Mouse (Mus musculus) lung, embryonic 15.5 days (tissue): ENCODE data around the gene Hpf1. TPM values are rescaled to one million over a fixed set of nuclear protein-coding genes. Genes with fewer than 3 reads are reported as not detected.

Experiments used
- ATAC-seq: fragments of 200-750 bp; cut with Nextera tagmentation; 2 replicates; pipeline ENCODE4 v1.8.0; 2017; ENCODE audit warnings: moderate number of reproducible peaks, borderline replicate concordance; ENCODE audit not compliant: low FRiP score, low TSS enrichment; ENCODE audit errors: extremely low read depth
- H3K27ac ChIP-seq: fragments of 300-500 bp; sonication (generic); 2 replicates; pipeline ENCODE4 v1.5.1; 2015; ENCODE audit warnings: moderate library complexity, mild to moderate bottlenecking, inconsistent platforms
- H3K27me3 ChIP-seq: fragments of 300-500 bp; sonication (generic); 2 replicates; pipeline ENCODE4 v1.6.1; 2015; ENCODE audit warnings: inconsistent platforms
- H3K36me3 ChIP-seq: fragments of 300-500 bp; sonication (generic); 2 replicates; pipeline ENCODE4 v1.6.1; 2015; ENCODE audit warnings: inconsistent platforms
- H3K4me1 ChIP-seq: fragments of 300-500 bp; sonication (generic); 2 replicates; pipeline ENCODE4 v1.6.1; 2015; ENCODE audit warnings: inconsistent platforms
- H3K4me2 ChIP-seq: fragments of 300-500 bp; sonication (generic); 2 replicates; pipeline ENCODE4 v1.6.1; 2015; ENCODE audit warnings: inconsistent platforms, mild to moderate bottlenecking, moderate library complexity
- H3K4me3 ChIP-seq: fragments of 300-500 bp; sonication (generic); 2 replicates; pipeline ENCODE4 v1.5.1; 2015; ENCODE audit warnings: mild to moderate bottlenecking, inconsistent platforms
- H3K9ac ChIP-seq: fragments of 300-500 bp; sonication (generic); 2 replicates; pipeline ENCODE4 v1.6.1; 2015; ENCODE audit warnings: inconsistent platforms
- H3K9me3 ChIP-seq: fragments of 300-500 bp; sonication (generic); 2 replicates; pipeline ENCODE4 v1.6.1; 2016; ENCODE audit warnings: inconsistent platforms
- WGBS: fragments of 180-500 bp; shearing (Covaris S2); methylation state at CpG from one replicate; pipeline ENCODE4 v1.1.7; 2015; 5-methylcytosine and 5-hydroxymethylcytosine counted together
- polyA plus RNA-seq: library from polyadenylated mRNA; unstranded; fragments of >200 nt; fragmentation: Nextera tagmentation; extraction: Ambion mirVana; gene quantifications from 2 replicates; pipeline ENCODE4 v1.2.1, GENCODE M21; 2015

Gene Hpf1
- polyA plus RNA-seq, result 104 and 108 TPM in 2 replicates

DNA sequence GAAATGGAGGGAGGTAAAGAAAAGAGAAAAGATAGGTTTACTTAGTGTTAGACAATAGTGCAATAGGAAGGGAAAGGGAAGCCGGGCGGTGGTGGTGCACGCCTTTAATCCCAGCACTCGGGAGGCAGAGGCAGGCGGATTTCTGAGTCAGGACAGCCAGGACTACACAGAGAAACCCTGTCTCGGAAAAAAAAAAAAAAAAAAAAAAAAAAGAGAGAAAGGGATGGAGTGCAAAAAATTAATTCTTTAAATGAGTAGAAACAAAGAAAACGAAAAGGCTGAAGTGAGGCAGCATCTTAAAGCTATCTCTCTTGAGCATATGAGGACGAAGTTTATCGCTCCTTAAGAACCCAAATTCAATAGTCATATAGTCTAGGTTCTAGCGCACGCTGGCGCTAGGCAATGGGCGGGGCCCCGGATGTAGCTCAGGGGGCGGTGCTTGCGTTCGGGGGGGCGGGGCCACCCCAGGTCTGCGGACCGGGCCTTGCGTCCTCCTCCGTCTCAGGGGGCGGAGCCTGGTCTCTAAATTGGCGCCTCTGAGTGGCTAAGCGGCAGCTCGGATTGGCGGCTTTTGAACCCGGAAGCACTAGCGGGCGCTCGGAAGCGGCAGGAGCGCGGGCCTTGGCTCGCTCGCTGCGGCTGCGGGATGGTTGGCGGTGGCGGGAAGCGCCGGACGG is at the start of gene Hpf1:
Hpf1 (plus strand) TSS at position 576 of the 677 bp plus-strand sequence.
- Histone ChIP-seq H3K27ac (no peak within 1 kb of the TSS), H3K4me3 (peak within 1 kb of the TSS; percentile 84), H3K9ac (peak within 1 kb of the TSS; percentile 84), H3K9me3 (no peaks in the 10 kb centered on the region), H3K27me3 (no peaks in the 10 kb centered on the region), H3K4me1 (peaks cover 16% of the 10 kb centered on the region), H3K4me2 (peak within 1 kb of the TSS; percentile 65), H3K36me3 (no peaks in the 10 kb centered on the region)
- WGBS, result 5% methylated on average over 43 of the region's 43 CpGs
- peak; percentile 98 for ATAC-seq

DNA sequence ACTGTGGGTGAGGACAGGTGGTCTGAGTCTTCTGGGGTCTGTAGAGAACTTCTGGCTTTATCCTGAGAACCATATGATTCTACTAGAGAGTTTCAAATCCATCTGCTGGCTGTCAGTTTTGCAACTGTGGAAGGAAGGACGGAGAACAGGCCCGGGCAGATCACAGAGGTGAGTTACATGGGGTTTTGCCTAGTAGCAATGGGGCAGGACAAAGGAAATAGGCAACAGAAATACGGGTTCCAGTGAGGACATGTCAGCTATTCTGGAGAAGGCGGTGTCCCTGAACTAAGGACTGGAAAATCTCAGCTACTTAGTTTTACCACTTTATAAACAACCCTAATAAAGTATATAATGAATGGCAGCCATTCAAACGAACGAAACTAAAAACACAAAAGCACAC is 47.8 kb upstream of the Hpf1 start:
- Histone ChIP-seq H3K27ac (no peak overlapping the region), H3K4me2 (no peak overlapping the region), H3K9me3 (no peaks in the 10 kb centered on the region), H3K27me3 (no peaks in the 10 kb centered on the region), H3K9ac (no peak overlapping the region), H3K36me3 (no peaks in the 10 kb centered on the region), H3K4me3 (no peak overlapping the region), H3K4me1 (no peaks in the 10 kb centered on the region)
- ATAC-seq, result no peak
- WGBS, result 76% methylated on average over 6 of the region's 6 CpGs

DNA sequence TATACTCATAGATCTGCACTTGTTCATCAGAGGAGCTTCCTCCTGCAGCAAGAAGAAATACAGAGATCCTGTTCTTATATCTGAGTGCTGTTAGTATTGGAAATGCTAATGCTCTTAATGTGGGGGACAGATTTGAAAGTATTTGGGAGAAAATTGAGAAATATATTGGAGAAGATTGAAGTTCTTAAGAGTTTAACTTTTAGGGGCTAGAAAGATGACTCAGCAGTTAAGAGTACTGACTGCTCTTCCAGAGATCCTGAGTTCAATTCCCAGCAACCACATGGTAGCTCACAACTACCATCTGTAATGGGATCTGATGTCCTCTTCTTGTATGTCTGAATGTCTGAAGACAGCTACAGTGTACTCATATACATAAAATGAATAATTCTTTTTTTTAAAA is 32.7 kb upstream of the Hpf1 start:
- no peak overlapping the region for H3K27ac ChIP-seq
- H3K4me1 ChIP-seq, result no peaks in the 10 kb centered on the region
- no peaks in the 10 kb centered on the region for H3K27me3 ChIP-seq
- H3K4me3 ChIP-seq, result no peak overlapping the region
- no peak for ATAC-seq
- H3K9me3 ChIP-seq, result no peaks in the 10 kb centered on the region
- H3K9ac ChIP-seq, result no peak overlapping the region
- no peaks in the 10 kb centered on the region for H3K36me3 ChIP-seq
- H3K4me2 ChIP-seq, result no peak overlapping the region

DNA sequence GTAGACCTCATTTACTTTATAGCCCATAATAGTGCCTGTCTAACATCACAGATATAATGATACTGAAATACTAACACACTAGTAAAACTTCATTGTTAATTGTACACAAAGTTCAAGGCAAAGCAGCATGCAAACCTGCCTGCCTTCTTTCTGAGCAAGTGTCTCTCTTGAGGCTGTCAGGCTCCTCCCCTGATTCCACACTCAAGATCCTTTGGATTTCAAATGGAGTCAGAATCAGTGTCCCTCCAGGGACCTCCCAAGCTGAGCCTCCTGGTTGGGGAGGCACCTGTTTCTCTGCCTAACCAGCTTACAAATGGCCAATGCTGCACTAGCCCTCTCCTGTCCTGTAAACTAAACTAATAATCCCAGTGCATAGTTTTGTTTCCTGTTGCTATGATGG is 32.1 kb upstream of the Hpf1 start:
- Histone ChIP-seq H3K9ac (no peak overlapping the region), H3K27ac (no peak overlapping the region), H3K4me2 (no peak overlapping the region), H3K36me3 (no peaks in the 10 kb centered on the region), H3K4me1 (no peaks in the 10 kb centered on the region), H3K9me3 (no peaks in the 10 kb centered on the region), H3K27me3 (no peaks in the 10 kb centered on the region), H3K4me3 (no peak overlapping the region)
- no peak for ATAC-seq

DNA sequence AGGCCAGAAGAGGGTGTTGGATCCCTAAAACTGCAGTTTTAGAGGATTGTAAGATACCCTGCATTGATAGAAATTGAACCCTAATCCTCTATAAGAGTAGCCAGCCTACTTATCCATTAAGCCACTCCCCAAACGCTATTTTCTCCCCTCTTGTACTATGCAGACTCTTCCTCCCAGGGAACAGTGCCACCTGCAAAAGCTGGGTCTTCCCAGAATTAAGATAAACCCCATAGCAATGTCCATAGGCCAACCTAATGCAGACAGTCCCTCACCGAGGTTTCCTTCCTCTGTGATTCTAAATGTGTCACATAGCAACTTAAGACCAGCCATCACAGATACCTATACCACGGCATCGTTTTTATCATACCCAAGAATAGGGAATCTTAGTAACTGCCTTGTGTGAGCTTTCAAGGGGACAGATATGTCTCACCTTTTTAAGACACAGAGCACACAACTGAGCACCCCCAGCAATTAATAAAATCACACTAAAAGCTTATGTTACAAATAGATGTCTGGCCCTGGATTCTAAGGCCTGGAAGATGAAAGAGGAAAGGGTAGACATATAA is 31.2 kb upstream of the Hpf1 start:
- 63% methylated on average over 4 of the region's 4 CpGs for WGBS
- Histone ChIP-seq H3K36me3 (no peaks in the 10 kb centered on the region), H3K9me3 (no peaks in the 10 kb centered on the region), H3K4me2 (no peak overlapping the region), H3K27me3 (no peaks in the 10 kb centered on the region), H3K27ac (no peak overlapping the region), H3K9ac (no peak overlapping the region), H3K4me3 (no peak overlapping the region), H3K4me1 (no peaks in the 10 kb centered on the region)
- ATAC-seq, result no peak

DNA sequence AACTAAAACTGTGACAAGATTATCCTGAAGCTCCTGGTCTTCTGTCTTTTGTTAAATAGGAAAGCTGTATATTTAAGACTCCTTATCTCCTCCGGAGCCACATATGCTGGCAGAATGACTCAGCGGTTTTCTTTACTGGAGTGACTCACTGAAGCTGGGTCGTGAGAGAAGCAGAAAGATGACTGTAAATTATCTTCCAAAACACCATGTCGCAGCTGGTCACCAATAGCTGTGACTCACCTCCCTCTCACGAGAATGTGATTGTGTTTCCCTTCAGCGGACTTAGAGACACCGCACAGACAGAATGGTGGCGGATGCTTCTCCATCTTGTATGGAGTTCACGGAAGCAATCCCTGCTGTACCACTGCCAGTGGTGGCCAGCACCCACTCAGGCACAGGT is 30.6 kb upstream of the Hpf1 start:
- 59% methylated on average over 9 of the region's 9 CpGs for WGBS

DNA sequence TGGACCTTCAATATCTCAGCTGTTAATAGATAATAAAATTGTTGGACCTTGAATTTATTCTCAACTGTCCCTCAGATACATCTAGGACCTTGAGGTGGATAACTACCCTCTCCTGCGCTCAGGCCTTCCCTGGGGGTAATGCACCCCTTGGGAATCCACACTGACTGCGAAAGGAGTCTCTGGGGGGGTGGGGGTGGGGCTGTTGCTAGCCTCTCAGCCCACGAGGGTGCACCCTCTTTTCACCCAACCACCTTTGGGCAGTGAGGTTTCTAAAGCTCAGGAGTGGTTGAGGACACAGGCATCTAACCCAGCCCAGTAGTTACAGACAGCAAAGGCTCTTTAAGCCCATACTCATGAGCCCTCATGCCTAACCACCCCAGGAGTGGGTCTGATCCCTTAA is 29.5 kb upstream of the Hpf1 start:
- Histone ChIP-seq H3K4me3 (no peak overlapping the region), H3K4me1 (no peaks in the 10 kb centered on the region), H3K27ac (no peak overlapping the region), H3K4me2 (no peak overlapping the region), H3K9me3 (no peaks in the 10 kb centered on the region), H3K9ac (no peak overlapping the region), H3K27me3 (no peaks in the 10 kb centered on the region), H3K36me3 (no peaks in the 10 kb centered on the region)
- WGBS, result 61% methylated on average over 3 of the region's 3 CpGs
- no peak for ATAC-seq

More for the DNA sequence above, 30.6 kb upstream of the Hpf1 start:
- Histone ChIP-seq H3K9me3 (no peaks in the 10 kb centered on the region), H3K9ac (no peak overlapping the region), H3K36me3 (no peaks in the 10 kb centered on the region), H3K4me1 (no peaks in the 10 kb centered on the region), H3K27ac (no peak overlapping the region), H3K4me3 (no peak overlapping the region), H3K4me2 (no peak overlapping the region), H3K27me3 (no peaks in the 10 kb centered on the region)
- ATAC-seq, result 0 out of 2 replicates have a peak, but pooled peaks have one; percentile 19

DNA sequence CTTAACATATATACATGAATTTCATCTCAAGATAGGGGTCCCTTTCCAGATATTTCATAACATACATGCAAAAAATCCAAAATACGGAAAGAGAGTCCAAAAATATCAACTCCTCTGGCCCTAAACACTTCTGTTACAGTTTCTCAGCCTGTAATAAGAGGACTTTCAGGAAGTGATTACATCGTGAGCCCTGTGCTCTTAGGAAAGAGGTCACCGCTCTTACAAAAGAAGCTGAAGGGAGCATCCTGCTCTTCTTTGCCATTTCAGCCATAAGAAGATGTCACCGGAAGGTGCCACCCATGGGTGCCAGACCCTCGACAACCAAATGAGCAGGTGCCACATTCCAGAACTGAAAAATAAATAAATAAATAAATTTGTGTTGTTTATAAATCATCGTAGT is 28.4 kb upstream of the Hpf1 start:
- WGBS, result 76% methylated on average over 6 of the region's 6 CpGs
- H3K36me3 ChIP-seq, result no peaks in the 10 kb centered on the region
- H3K4me3 ChIP-seq, result no peak overlapping the region
- no peak overlapping the region for H3K27ac ChIP-seq
- no peak for ATAC-seq
- no peaks in the 10 kb centered on the region for H3K27me3 ChIP-seq
- no peak overlapping the region for H3K4me2 ChIP-seq
- no peaks in the 10 kb centered on the region for H3K4me1 ChIP-seq
- no peak overlapping the region for H3K9ac ChIP-seq
- H3K9me3 ChIP-seq, result no peaks in the 10 kb centered on the region

DNA sequence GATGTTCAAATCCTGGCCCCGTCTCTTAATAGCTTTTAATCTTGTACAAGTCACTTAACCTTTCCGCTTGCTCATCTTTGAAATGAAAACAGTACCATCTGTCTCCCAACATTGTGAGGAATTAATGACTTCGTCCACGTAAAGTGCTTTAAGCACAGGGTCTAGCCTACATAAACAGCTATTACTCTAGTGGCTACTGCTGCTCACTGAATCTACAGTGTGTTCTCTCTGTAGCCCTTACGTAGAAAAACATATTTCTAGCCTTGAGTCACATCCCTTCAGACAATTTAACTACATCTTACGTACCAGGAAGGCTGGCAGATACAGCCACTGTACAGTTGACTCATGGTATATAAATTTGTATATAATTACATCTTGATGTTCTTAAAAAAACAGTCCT is 25.3 kb upstream of the Hpf1 start:
- no peak overlapping the region for H3K4me2 ChIP-seq

DNA sequence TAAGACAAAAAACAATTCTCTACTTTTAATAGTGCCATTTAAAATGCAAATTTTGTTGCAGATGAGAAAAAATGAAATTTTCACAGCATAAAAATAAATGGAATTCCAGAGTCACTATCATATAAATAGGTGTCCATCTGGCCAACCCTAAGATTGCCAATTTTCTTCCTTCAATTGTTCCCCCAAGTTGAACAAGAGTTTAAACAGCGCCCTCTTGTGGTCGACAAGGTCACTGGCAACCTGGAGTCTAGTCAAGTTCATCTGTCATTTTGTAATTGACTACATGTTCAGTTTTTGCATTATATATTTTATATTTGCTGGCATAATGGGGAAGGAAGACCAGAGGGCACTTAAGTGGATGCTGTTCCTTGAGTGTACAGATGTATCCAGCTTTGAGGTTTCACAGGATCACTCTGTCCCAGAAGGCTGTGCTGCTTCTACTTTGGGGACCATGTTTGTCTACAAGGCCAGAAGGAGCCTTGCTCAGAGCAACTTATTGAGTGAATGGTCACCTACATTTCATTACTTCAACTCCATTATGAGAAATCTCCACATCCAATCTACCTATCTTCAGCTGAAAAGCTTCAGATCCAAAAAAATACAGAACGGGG is 24.6 kb upstream of the Hpf1 start:
- no peaks in the 10 kb centered on the region for H3K27me3 ChIP-seq
- no peak overlapping the region for H3K4me3 ChIP-seq
- no peak for ATAC-seq
- no peak overlapping the region for H3K9ac ChIP-seq
- WGBS, result 29% methylated on average over 3 of the region's 3 CpGs
- no peak overlapping the region for H3K4me2 ChIP-seq
- H3K4me1 ChIP-seq, result no peaks in the 10 kb centered on the region
- H3K9me3 ChIP-seq, result no peaks in the 10 kb centered on the region
- H3K27ac ChIP-seq, result no peak overlapping the region
- no peaks in the 10 kb centered on the region for H3K36me3 ChIP-seq

More for the DNA sequence above, 25.3 kb upstream of the Hpf1 start:
- Histone ChIP-seq H3K9me3 (no peaks in the 10 kb centered on the region), H3K4me1 (no peaks in the 10 kb centered on the region), H3K4me3 (no peak overlapping the region), H3K9ac (no peak overlapping the region), H3K27me3 (no peaks in the 10 kb centered on the region), H3K27ac (no peak overlapping the region), H3K36me3 (no peaks in the 10 kb centered on the region)
- WGBS, result 73% methylated on average over 6 of the region's 6 CpGs
- ATAC-seq, result no peak

DNA sequence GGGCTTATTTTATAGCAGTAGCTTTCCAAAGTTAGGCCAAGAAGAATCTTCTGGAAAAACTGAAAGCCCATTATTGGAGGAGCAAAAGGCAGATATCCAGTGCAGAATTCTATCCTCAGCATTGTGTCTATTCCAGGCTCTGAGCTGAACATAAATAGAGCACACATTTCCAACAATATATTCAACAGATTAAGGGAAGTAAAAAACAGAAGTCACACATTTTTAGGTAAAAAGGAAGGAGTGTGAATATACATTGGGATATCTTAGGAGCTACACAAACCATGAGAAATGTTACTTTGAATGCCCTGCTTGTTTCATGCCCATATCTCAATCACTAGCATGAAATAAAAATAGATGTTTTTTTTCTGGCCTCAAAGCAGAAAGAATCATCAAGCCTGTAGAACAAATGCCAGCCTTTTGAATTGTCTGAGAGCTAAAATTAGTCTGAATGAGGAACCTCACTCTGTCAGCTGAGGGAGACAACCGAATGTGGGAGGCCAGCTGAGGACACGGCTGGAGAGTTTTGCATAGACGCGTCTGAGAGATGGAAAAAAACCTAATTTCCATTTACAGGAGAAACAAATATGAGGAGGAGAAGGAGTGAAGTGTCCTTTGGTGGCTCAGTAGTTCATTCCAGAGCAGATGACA is 22.6 kb upstream of the Hpf1 start:
- 72% methylated on average over 4 of the region's 4 CpGs for WGBS
- no peak overlapping the region for H3K27ac ChIP-seq
- no peaks in the 10 kb centered on the region for H3K9me3 ChIP-seq
- no peaks in the 10 kb centered on the region for H3K4me1 ChIP-seq
- no peaks in the 10 kb centered on the region for H3K27me3 ChIP-seq
- ATAC-seq, result no peak
- no peak overlapping the region for H3K9ac ChIP-seq
- no peaks in the 10 kb centered on the region for H3K36me3 ChIP-seq
- H3K4me2 ChIP-seq, result no peak overlapping the region
- H3K4me3 ChIP-seq, result no peak overlapping the region
